Mouse (Mus musculus) midbrain, embryonic 16.5 days (tissue): ENCODE data around the gene Tatdn2. TPM values are rescaled to one million over a fixed set of nuclear protein-coding genes. Genes with fewer than 3 reads are reported as not detected.

Source experiments
- ATAC-seq: fragments of 200-750 bp; cut with Nextera tagmentation; 2 replicates; pipeline ENCODE4 v1.8.0; 2017; ENCODE audit warnings: moderate TSS enrichment
- H3K27ac ChIP-seq: fragments of 300-500 bp; sonication (generic); 2 replicates; pipeline ENCODE4 v1.5.1; 2014; ENCODE audit warnings: mild to moderate bottlenecking, low read length, mixed read lengths
- H3K27me3 ChIP-seq: fragments of 300-500 bp; sonication (generic); 2 replicates; pipeline ENCODE4 v1.6.1; 2014; ENCODE audit warnings: low read depth, low read length, mixed read lengths; ENCODE audit not compliant: control insufficient read depth, insufficient read depth
- H3K36me3 ChIP-seq: fragments of 300-500 bp; sonication (generic); 2 replicates; pipeline ENCODE4 v1.6.1; 2014; ENCODE audit warnings: mild to moderate bottlenecking, low read length, moderate library complexity, mixed read lengths; ENCODE audit not compliant: control insufficient read depth, insufficient read depth
- H3K4me1 ChIP-seq: fragments of 300-500 bp; sonication (generic); 2 replicates; pipeline ENCODE4 v1.6.1; 2014; ENCODE audit warnings: mild to moderate bottlenecking, low read length, mixed read lengths; ENCODE audit not compliant: control insufficient read depth, insufficient read depth
- H3K4me2 ChIP-seq: fragments of 300-500 bp; sonication (generic); 2 replicates; pipeline ENCODE4 v1.6.1; 2014; ENCODE audit warnings: mild to moderate bottlenecking, low read length, mixed read lengths
- H3K4me3 ChIP-seq: fragments of 300-500 bp; sonication (generic); 2 replicates; pipeline ENCODE4 v1.5.1; 2014; ENCODE audit warnings: low read depth, mild to moderate bottlenecking, low read length, moderate library complexity, mixed read lengths
- H3K9ac ChIP-seq: fragments of 300-500 bp; sonication (generic); 2 replicates; pipeline ENCODE4 v1.6.1; 2014; ENCODE audit warnings: low read depth, low read length, mixed read lengths
- H3K9me3 ChIP-seq: fragments of 300-500 bp; sonication (generic); replicated peaks from 2 replicates; pipeline ENCODE4 v1.6.1; 2014; ENCODE audit warnings: mild to moderate bottlenecking, low read length, mixed read lengths; ENCODE audit not compliant: control insufficient read depth, poor library complexity, severe bottlenecking
- WGBS: fragments of 180-500 bp; shearing (Covaris S2); extraction: QIAGEN DNeasy Blood & Tissue Kit; methylation state at CpG from one replicate; pipeline ENCODE4 v1.1.7; 2014; 5-methylcytosine and 5-hydroxymethylcytosine counted together
- polyA plus RNA-seq: library from polyadenylated mRNA; unstranded; fragments of >200 nt; fragmentation: Nextera tagmentation; extraction: Ambion mirVana; gene quantifications from 2 replicates; pipeline ENCODE4 v1.2.1, GENCODE M21; 2015

Gene Tatdn2
- polyA plus RNA-seq, 1 experiment from 2014 or later, result 1.1 TPM

DNA sequence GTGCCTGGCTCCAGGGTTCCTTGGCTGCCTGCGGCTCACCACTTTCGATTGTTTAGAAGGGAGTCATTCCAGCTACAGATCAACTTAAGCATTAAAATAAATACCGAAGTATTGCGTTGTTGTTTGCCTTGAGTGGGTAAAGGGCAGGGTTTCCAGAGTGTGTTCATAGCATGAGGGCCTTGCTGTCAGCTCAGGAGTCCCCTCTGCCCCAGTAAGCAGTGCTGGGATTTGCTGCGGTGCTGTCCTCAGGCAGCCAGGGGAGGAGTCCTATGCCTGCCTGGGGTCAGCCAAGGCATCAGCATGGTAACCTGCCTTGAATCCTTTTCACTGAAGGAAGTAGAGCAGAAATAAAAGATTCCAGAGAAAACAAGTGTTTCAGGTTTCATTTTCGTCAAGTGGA lies 40.0 kb upstream of the Tatdn2 start:
- no peak overlapping the region for H3K9ac ChIP-seq
- no peak for ATAC-seq

DNA sequence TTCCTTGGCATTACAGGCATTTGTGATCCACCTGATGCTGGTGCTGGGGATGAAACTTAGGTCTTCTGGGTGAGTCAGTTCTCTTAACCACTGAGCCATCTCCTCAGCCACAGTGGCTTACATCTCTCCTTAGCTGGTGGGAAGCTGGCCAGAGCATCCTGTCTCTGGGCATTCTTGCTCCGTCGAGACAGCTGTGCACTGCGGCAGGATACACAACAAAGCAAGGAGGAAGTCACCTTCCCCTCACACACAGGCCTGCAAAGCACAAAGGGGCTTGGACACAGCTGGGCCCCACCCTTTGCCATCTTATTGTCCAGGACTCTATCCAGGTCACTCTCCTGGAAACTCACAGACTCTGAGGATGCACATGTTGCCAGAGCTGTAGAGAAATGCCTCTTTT lies 38.6 kb upstream of the Tatdn2 start:
- WGBS, result 53% methylated on average over 3 of the region's 3 CpGs
- H3K9me3 ChIP-seq, result no peaks in the 10 kb centered on the region
- no peaks in the 10 kb centered on the region for H3K27me3 ChIP-seq
- 0 out of 2 replicates have a peak, but pooled peaks cover 3% of the 10 kb centered on the region for H3K4me1 ChIP-seq
- H3K4me2 ChIP-seq, result no peak overlapping the region
- no peak overlapping the region for H3K27ac ChIP-seq
- no peaks in the 10 kb centered on the region for H3K36me3 ChIP-seq
- no peak overlapping the region for H3K4me3 ChIP-seq
- no peak for ATAC-seq
- no peak overlapping the region for H3K9ac ChIP-seq

More for the DNA sequence above, 40.0 kb upstream of the Tatdn2 start:
- no peaks in the 10 kb centered on the region for H3K27me3 ChIP-seq
- H3K4me2 ChIP-seq, result no peak overlapping the region
- no peaks in the 10 kb centered on the region for H3K36me3 ChIP-seq
- 74% methylated on average over 6 of the region's 6 CpGs for WGBS
- 0 out of 2 replicates have a peak, but pooled peaks cover 2% of the 10 kb centered on the region for H3K4me1 ChIP-seq
- H3K4me3 ChIP-seq, result no peak overlapping the region
- H3K9me3 ChIP-seq, result no peaks in the 10 kb centered on the region
- H3K27ac ChIP-seq, result no peak overlapping the region

DNA sequence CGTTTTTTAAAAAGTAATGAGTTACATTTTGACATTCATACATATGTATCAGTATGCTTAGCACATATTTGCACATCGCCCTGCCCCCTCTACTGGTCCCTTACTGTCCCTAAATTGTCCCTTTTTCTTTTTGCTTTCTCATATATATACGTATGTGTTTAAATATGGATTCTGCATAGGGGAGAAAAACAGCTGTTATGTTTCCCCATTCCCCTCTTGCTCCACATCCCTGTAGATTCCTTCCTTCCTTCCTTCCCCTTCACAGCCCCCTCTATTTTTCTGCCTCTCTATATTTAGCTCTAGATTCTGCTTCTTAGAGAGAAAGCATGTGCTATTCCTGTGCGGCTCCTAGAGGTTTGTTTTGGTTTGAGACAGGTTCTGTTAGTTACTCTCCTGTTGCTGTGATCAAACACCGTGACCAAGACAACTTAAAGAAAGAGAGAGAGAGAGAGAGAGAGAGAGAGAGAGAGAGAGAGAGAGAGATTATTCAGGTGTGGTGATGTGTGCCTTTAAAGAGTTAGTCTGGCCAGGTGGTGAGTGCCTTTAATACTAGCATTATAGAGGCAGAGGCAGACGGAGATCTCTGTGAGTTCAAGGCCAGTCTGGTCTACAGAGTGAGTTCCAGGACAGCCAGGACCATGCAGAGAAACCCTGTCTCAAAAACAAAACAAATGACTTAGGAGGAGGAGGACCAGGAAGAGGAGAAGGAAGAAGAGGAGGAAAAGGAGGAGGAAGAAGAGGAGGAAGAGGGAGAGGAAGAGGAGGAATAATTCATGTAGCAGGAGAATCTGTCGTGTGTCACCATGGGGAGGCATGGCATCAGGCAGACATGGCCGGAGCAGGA lies 37.0 kb upstream of the Tatdn2 start:
- no peaks in the 10 kb centered on the region for H3K36me3 ChIP-seq
- no peaks in the 10 kb centered on the region for H3K27me3 ChIP-seq
- no peak overlapping the region for H3K4me3 ChIP-seq
- no peak overlapping the region for H3K27ac ChIP-seq
- no peak overlapping the region for H3K4me2 ChIP-seq
- 76% methylated on average over 8 of the region's 8 CpGs for WGBS
- H3K9ac ChIP-seq, result no peak overlapping the region
- ATAC-seq, result no peak
- no peaks in the 10 kb centered on the region for H3K9me3 ChIP-seq
- H3K4me1 ChIP-seq, result 0 out of 2 replicates have a peak, but pooled peaks cover 3% of the 10 kb centered on the region

DNA sequence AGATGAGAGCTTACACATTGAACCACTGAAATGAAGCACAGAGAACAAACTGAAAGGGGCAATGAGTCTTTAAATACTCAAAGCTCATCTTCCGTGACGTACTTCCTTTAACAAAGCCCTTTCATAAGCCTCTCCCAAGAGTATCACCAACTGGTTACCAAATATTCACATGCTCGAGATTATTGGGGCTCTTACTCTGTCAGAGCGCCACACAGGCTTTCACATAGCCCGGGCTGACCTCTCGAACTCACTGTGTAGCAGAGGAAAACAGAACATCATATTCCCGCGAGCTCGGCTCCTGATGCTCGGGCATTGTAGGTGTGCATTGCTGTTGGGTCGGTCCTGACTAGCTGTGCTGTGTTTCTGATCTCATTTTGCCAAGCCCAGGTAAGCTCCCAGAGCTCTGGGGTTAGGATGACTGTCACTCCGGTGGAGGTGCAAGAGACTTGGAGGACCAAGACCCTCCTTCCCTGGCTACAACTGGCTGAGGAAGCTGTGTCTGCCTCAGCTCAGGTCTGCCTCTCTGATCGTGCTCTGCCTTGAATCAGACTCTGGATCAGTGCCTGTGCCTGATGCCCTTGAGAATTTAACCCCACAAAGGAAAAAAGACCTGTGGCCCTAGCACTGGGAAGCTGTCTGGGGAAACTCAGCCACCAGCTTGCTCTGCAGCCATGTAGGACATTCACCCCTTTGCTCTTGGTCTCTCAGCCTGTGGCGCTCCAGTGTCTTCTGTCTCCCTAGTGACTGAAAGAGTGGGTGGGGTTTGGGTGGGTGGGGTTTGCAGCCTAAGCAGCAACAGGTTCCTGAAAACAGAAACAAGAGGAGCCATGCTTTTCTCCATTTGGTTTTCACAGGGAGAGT lies 36.1 kb upstream of the Tatdn2 start:
- WGBS, result 71% methylated on average over 14 of the region's 14 CpGs
- no peak overlapping the region for H3K4me3 ChIP-seq
- no peak overlapping the region for H3K27ac ChIP-seq
- no peak overlapping the region for H3K4me2 ChIP-seq
- H3K9ac ChIP-seq, result no peak overlapping the region
- no peak for ATAC-seq
- no peaks in the 10 kb centered on the region for H3K36me3 ChIP-seq
- no peaks in the 10 kb centered on the region for H3K27me3 ChIP-seq
- H3K9me3 ChIP-seq, result no peaks in the 10 kb centered on the region
- H3K4me1 ChIP-seq, result 0 out of 2 replicates have a peak, but pooled peaks cover 3% of the 10 kb centered on the region

DNA sequence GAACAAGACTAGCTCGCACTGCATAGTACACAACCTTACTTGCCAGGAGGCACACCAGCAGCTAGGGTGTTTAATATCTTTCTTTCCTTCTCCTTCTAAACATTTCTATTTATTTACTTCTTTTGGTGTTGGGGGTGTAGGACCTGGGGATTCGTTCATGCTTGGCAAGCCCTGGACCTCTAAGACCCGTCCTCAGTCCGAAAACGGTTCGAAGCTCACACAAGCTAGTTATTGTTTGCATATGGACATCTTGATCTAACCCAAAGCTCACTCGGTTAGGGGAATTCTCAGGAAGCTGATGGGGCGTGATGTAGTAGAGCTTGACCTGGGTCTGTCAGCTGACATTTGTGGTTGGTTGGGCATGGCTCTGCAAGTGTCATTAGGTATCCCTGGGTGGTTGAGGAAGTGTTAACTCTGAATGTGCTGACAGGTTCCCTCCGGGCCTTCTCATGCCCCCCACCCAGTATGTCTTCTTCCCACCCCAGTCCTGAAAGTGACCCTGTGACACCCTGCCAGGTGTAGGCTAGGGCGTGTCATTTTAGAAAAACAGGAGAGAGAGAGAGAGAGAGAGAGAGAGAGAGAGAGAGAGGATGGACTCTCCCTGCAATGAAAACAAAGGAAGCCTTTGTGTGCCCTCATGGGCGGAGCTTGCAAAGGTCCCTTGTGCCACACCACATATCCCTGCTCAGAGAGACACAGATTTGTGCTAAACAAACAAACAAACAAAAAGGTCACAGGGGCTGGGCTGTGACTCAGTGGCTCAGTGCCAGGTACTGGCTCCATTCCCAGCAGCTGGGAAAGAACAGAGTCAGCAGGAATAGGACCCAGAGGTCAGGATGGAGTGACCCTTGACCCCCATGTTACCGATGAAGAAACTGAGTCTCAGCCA lies 35.3 kb upstream of the Tatdn2 start:
- H3K36me3 ChIP-seq, result no peaks in the 10 kb centered on the region
- H3K27ac ChIP-seq, result no peak overlapping the region
- H3K9me3 ChIP-seq, result no peaks in the 10 kb centered on the region
- H3K4me3 ChIP-seq, result no peak overlapping the region
- H3K9ac ChIP-seq, result no peak overlapping the region
- 70% methylated on average over 12 of the region's 12 CpGs for WGBS
- no peaks in the 10 kb centered on the region for H3K27me3 ChIP-seq
- ATAC-seq, result no peak
- no peak overlapping the region for H3K4me2 ChIP-seq
- H3K4me1 ChIP-seq, result 0 out of 2 replicates have a peak, but pooled peaks cover 3% of the 10 kb centered on the region

DNA sequence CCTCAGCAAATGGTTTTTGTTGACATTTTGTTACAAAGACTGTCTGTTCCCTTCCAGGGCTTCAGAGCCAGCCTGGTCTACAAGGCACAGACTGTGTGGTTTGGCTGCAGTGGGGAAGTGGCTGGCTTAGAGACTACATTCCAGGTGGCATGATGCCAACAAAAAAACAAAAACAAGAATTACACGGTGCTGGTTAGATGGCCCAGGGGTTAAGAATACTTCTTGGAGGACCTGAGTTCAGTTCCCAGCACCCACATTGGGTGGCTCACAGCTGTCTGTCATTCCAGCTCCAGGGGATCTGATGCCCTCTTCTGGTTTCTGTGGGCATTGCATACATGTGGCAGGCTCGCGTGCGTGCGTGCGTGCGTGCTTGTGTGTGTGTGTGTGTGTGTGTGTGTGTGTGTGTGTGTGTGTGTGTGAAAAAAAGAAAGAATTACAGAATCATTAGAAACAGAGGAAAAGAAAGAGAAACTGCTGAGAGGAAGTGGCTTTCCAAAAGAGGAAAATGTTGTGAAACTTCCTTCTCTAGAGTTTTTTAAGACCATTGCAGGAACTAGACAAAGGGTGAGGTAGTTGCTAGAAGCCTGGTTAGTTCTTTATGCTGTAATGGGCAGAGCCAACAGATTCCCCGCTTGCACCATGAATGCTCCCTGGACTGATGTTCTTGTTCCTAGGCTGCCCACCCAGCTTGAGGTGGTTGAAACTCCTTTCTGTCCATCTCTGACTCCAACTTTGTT lies 33.7 kb upstream of the Tatdn2 start:
- H3K36me3 ChIP-seq, result no peaks in the 10 kb centered on the region
- H3K9ac ChIP-seq, result no peak overlapping the region
- H3K9me3 ChIP-seq, result no peaks in the 10 kb centered on the region
- 0 out of 2 replicates have a peak, but pooled peaks cover 3% of the 10 kb centered on the region for H3K4me1 ChIP-seq
- H3K27ac ChIP-seq, result no peak overlapping the region
- no peak overlapping the region for H3K4me2 ChIP-seq
- H3K27me3 ChIP-seq, result no peaks in the 10 kb centered on the region
- WGBS, result 91% methylated on average over 8 of the region's 8 CpGs
- no peak overlapping the region for H3K4me3 ChIP-seq
- ATAC-seq, result no peak

DNA sequence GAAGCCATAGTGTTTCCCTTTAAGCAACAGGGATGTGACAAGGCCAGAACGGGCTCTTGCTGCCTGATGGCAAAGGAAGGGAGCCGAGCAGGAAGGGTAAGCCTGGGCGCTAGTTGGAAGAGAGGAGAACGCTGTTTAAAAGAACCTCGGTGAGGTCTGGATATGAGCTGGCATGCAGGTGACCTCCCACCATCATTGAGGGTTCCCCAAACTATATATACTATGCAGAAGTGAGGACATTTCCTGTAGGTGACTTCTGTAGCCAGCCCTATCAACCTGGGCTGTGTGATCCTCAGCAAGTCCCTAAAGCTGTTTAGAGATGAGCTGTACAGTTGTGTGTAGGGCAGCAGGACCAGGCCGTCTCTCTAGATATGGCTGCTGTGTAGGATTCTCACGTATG lies 32.5 kb upstream of the Tatdn2 start:
- H3K27ac ChIP-seq, result no peak overlapping the region
- H3K4me1 ChIP-seq, result 0 out of 2 replicates have a peak, but pooled peaks cover 3% of the 10 kb centered on the region
- no peaks in the 10 kb centered on the region for H3K36me3 ChIP-seq
- no peak overlapping the region for H3K4me2 ChIP-seq
- no peak overlapping the region for H3K9ac ChIP-seq
- no peak overlapping the region for H3K4me3 ChIP-seq
- no peak for ATAC-seq
- WGBS, result 88% methylated on average over 7 of the region's 7 CpGs
- H3K9me3 ChIP-seq, result no peaks in the 10 kb centered on the region
- no peaks in the 10 kb centered on the region for H3K27me3 ChIP-seq

DNA sequence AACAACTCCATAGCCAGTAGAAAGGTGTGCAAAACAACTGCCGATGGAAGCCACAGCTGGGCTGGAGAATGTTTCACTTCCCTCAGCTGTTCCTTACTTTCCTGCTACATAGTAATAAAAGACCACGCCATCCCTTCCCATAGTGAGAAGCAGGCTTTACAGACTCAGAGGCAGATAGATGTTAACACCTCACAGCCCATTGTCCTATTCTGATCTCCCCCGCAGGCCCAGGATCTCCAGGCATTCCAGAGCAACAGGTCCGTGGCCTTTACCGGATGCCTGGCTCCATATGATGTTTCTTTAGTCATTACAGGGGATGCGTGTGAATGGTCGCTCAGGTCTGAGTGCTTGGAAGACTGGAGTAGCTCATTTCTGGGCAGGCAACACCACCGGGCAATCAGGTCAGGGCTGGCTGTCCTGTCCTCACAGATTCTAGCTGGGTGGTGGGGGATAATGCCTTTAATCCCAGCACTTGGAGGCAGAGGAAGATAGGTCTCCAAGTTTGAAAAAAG lies 29.2 kb upstream of the Tatdn2 start:
- no peaks in the 10 kb centered on the region for H3K36me3 ChIP-seq
- H3K27me3 ChIP-seq, result no peaks in the 10 kb centered on the region
- no peaks in the 10 kb centered on the region for H3K4me1 ChIP-seq
- no peak for ATAC-seq
- no peak overlapping the region for H3K4me3 ChIP-seq
- WGBS, result 61% methylated on average over 8 of the region's 8 CpGs
- no peak overlapping the region for H3K9ac ChIP-seq
- H3K9me3 ChIP-seq, result no peaks in the 10 kb centered on the region
- H3K4me2 ChIP-seq, result no peak overlapping the region
- H3K27ac ChIP-seq, result no peak overlapping the region
